Mouse (Mus musculus): Measurements from ENCODE around the gene Tac2. TPM values are rescaled to one million over a fixed set of nuclear protein-coding genes. Genes with fewer than 3 reads are reported as not detected.

Tac2 gene
- polyA plus RNA-seq, 1 experiment from 2014 or later: 2.2 TPM

- Histone ChIP-seq H3K4me1 (ENCODE audit: control insufficient read depth, insufficient read depth, low read length) (no peaks in the 10 kb centered on the region; the same call in 1 of the 2 replicates), H3K4me2 (ENCODE audit: low read depth, low read length) (no peak overlapping the region), H3K4me3 (ENCODE audit: low read length) (no peak overlapping the region), H3K36me3 (ENCODE audit: control insufficient read depth, insufficient read depth, low read length) (no peaks in the 10 kb centered on the region), H3K27ac (ENCODE audit: low read length) (no peak overlapping the region), H3K27me3 (replicated peaks; ENCODE audit: control insufficient read depth, insufficient read depth, low read length) (no peaks in the 10 kb centered on the region), H3K9me3 (ENCODE audit: control insufficient read depth, low read length) (no peaks in the 10 kb centered on the region), H3K9ac (ENCODE audit: low read depth, low read length) (no peak overlapping the region)
- WGBS: 78% methylated on average over 1 of the region's 1 CpGs
- ATAC-seq: no peak
Measured at GRCm38 (mm10) chr10:127766564-127766963, 42.3 kb downstream of the Tac2 start.

GRCm38 (mm10) chr10:127776011-127776410 is 51.7 kb downstream of the Tac2 start, which contains the start of gene Rdh9:
Rdh9 (plus strand) TSS chr10:127776386.
- WGBS: 71% methylated on average over 2 of the region's 2 CpGs

More at GRCm38 (mm10) chr10:127776011-127776410, 51.7 kb downstream of the Tac2 start, which contains the start of gene Rdh9:
- ATAC-seq: peak; percentile 73
- Histone ChIP-seq H3K4me3 (ENCODE audit: low read length) (no peak within 1 kb of the TSS), H3K9ac (ENCODE audit: low read depth, low read length) (no peak within 1 kb of the TSS), H3K27me3 (replicated peaks; ENCODE audit: control insufficient read depth, insufficient read depth, low read length) (no peaks in the 10 kb centered on the region), H3K36me3 (ENCODE audit: control insufficient read depth, insufficient read depth, low read length) (no peaks in the 10 kb centered on the region), H3K4me2 (ENCODE audit: low read depth, low read length) (no peak within 1 kb of the TSS), H3K4me1 (ENCODE audit: control insufficient read depth, insufficient read depth, low read length) (no peaks in the 10 kb centered on the region), H3K9me3 (ENCODE audit: control insufficient read depth, low read length) (no peaks in the 10 kb centered on the region), H3K27ac (ENCODE audit: low read length) (no peak within 1 kb of the TSS)

Other genes with a start within 250 kb of the Tac2 start
- 0.32 and 0.67 TPM in 2 replicates for gene Stac3, start 222.8 kb upstream of the Tac2 start, polyA plus RNA-seq (2015; fragmentation: Nextera tagmentation; extraction: Ambion mirVana)
- gene Ndufa4l2, start 209.5 kb upstream of the Tac2 start, polyA plus RNA-seq (2015; fragmentation: Nextera tagmentation; extraction: Ambion mirVana): 64.5 and 64.6 TPM in 2 replicates
- gene Shmt2, start 202.0 kb upstream of the Tac2 start, polyA plus RNA-seq (2015; fragmentation: Nextera tagmentation; extraction: Ambion mirVana): 146 and 170 TPM in 2 replicates
- gene Nxph4, start 189.9 kb upstream of the Tac2 start, polyA plus RNA-seq (2015; fragmentation: Nextera tagmentation; extraction: Ambion mirVana): 4.3 and 4.4 TPM in 2 replicates
- 64.6 and 67.0 TPM in 2 replicates for gene Lrp1, start 103.3 kb upstream of the Tac2 start, polyA plus RNA-seq (2015; fragmentation: Nextera tagmentation; extraction: Ambion mirVana)
- 46.8 and 49.3 TPM in 2 replicates for gene Stat6, start 81.5 kb upstream of the Tac2 start, polyA plus RNA-seq (2015; fragmentation: Nextera tagmentation; extraction: Ambion mirVana)
- 4.8 and 5.9 TPM in 2 replicates for gene Nemp1, start 57.6 kb upstream of the Tac2 start, polyA plus RNA-seq (2015; fragmentation: Nextera tagmentation; extraction: Ambion mirVana)
- gene Nab2, start 55.9 kb upstream of the Tac2 start, polyA plus RNA-seq (2015; fragmentation: Nextera tagmentation; extraction: Ambion mirVana): 7.5 and 8.4 TPM in 2 replicates
- 53.8 and 61.2 TPM in 2 replicates for gene Myo1a, start 19.3 kb upstream of the Tac2 start, polyA plus RNA-seq (2015; fragmentation: Nextera tagmentation; extraction: Ambion mirVana)
- gene Zbtb39, start 15.1 kb downstream of the Tac2 start, polyA plus RNA-seq (2015; fragmentation: Nextera tagmentation; extraction: Ambion mirVana): 1.6 TPM in 2 replicates
- 2.1 and 2.2 TPM in 2 replicates for gene Gpr182, start 27.3 kb downstream of the Tac2 start, polyA plus RNA-seq (2015; fragmentation: Nextera tagmentation; extraction: Ambion mirVana)
- 0.05 TPM in 2 replicates for gene Rdh1, start 35.2 kb downstream of the Tac2 start, polyA plus RNA-seq (2015; fragmentation: Nextera tagmentation; extraction: Ambion mirVana)
- 0.17 TPM in 1 of 2 replicates, not detected in the other for gene Rdh16f1, start 35.3 kb downstream of the Tac2 start, polyA plus RNA-seq (2015; fragmentation: Nextera tagmentation; extraction: Ambion mirVana)
- 0.26 TPM in 1 of 2 replicates, not detected in the other for gene Rdh9, start 51.9 kb downstream of the Tac2 start, polyA plus RNA-seq (2015; fragmentation: Nextera tagmentation; extraction: Ambion mirVana)
- 0.05 TPM in 1 of 2 replicates, not detected in the other for gene Rdh16, start 76.7 kb downstream of the Tac2 start, polyA plus RNA-seq (2015; fragmentation: Nextera tagmentation; extraction: Ambion mirVana)
- gene Rdh19, start 125.5 kb downstream of the Tac2 start, polyA plus RNA-seq (2015; fragmentation: Nextera tagmentation; extraction: Ambion mirVana): not detected in 2 replicates
- 0.27 and 0.49 TPM in 2 replicates for gene Rdh16f2, start 142.0 kb downstream of the Tac2 start, polyA plus RNA-seq (2015; fragmentation: Nextera tagmentation; extraction: Ambion mirVana)
- 0.86 and 1.1 TPM in 2 replicates for gene Rdh7, start 164.3 kb downstream of the Tac2 start, polyA plus RNA-seq (2015; fragmentation: Nextera tagmentation; extraction: Ambion mirVana)
- 0.17 and 0.33 TPM in 2 replicates for gene Sdr9c7, start 174.0 kb downstream of the Tac2 start, polyA plus RNA-seq (2015; fragmentation: Nextera tagmentation; extraction: Ambion mirVana)